Mouse (Mus musculus) spleen, postnatal 14 days (tissue): ENCODE measurements around the gene Fgf5.

ENCODE experiments used
- DNase-seq, 2 experiments: peaks; one replicate each; pipeline ENCODE4 v3.0.0; 2021 to 2022; ENCODE audit warnings: low spot score in 2 of 2

The Fgf5 gene

DNA sequence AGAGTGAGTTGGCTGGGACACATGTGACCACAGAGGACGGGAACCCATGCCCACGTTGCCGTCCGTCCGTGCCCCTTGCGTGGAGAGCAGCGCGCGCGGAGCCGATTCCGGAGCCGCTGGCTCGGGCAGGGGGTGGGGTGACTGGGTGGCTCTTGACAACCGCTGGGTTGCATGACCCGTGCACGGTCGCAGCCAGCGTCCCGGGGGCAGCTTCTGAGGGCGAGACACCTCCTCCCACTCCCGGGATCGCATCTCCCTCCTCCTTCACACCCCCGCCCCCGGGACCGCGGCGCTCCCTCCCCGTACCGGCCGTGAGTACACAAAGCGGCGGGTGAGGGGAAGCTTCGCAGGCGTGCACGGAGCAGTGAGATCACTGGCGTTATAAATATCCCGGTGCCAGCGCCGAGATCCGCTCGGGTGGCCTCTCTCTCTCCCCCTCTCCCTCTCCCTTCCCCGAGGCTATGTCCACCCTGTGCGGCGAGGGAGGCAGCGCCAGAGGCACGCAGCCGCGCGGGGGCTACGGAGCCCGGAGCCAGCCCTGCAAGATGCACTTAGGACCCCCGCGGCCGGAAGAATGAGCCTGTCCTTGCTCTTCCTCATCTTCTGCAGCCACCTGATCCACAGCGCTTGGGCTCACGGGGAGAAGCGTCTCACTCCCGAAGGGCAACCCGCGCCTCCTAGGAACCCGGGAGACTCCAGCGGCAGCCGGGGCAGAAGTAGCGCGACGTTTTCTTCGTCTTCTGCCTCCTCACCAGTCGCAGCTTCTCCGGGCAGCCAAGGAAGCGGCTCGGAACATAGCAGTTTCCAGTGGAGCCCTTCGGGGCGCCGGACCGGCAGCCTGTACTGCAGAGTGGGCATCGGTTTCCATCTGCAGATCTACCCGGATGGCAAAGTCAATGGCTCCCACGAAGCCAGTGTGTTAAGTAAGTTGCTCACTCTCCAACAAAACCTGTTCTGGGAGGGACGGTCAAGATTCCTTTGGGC, at the start of gene Fgf5:
Gene Fgf5, plus strand, starts transcription at position 347 of the 984 bp plus-strand sequence.
- DNase-seq = no peak

DNA sequence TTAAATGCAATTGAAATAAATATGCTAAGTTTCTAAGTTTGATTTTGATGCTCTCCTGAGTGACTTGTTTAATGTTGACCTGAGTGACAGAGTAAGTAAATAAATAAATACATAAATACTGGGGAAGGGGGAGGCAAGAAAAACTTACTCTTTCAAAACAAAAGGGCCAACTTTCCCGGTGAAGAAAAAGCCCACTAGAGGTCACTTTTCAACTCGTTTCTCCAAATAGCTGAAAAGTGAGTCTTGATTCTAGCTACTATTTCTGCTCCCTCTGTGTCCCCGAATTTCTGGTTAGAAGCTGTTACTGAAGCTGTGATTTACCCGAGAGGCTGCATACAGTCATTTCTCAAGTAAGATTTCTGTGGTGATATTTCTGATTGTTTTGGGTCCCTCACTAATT, 41.5 kb upstream of the Fgf5 start:
- DNase-seq = no peak

DNA sequence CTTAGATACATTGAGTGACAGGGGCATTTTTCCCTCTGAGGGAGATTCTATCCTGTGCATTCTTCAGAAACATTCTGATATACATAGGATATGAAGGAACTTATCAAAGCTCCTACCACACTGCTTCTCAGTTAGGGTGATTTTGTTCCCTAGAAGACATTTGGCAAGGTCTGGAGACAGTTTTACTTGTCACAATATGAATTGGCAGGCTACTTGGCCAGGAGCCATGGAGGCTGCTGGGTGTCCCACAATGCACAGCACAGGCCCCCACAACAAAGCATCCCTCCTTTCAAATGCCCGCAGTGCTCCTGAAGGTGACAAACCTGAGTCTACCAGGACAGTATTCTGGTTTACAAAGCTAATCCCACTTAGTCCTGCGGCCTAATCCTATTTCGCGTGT, 32.0 kb upstream of the Fgf5 start:
- DNase-seq = no peak

DNA sequence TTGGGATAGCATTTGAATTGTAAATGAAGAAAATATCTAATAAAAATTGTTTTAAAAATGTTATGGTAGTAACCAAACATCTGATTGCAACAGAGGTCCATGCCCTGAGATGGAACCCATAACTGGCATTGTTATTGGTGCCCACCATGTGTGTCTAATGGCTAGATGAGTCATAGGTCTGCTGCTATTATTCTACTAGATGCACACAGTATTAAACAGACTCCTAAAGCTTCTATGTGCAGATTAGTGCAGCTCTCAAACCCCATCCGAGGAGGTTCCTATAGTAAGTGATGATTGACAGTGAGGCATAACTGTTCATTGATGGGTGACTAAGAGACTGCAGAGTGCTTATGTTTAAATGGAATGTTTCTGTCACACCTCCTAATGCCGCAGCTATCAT, 27.3 kb upstream of the Fgf5 start:
- DNase-seq = no peak

DNA sequence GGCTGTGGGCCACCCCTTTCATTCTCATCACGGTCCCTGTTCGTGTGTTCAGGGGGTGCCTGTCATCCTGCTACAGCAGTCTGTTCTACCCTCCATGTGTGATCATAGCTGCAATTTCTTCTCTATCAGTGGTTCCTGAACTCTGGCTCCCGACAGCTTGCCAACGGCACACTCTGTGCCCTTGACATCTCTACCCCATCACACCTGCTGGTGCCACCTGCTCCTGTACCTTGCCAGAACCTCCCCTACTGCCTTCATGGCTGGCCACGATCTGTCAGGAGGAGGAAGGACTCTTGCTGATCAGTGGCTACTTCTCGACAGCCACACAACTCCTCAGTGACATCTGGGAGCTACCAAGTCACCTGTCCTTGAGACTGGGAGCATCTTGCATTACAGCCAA, 24.5 kb upstream of the Fgf5 start:
- DNase-seq = no peak

DNA sequence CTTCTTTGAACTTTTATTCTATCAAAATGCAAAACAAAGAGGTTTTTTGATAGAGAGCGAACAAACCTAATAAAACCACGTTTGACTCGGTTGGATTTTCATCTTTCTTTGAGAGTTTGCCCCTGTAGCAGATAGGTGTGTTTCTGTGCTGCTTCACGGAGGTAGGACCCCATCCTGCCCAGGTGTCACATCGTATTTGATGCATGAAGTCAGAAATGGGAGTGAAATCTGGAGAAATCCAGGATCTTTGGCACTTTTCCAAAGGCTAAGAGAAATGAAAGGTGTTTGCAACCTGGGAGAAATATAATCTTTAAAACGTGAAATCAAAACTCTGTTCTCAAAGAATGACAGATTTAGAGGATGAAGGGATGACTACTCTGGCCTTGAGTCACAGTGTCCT, 15.5 kb upstream of the Fgf5 start:
- DNase-seq = no peak

DNA sequence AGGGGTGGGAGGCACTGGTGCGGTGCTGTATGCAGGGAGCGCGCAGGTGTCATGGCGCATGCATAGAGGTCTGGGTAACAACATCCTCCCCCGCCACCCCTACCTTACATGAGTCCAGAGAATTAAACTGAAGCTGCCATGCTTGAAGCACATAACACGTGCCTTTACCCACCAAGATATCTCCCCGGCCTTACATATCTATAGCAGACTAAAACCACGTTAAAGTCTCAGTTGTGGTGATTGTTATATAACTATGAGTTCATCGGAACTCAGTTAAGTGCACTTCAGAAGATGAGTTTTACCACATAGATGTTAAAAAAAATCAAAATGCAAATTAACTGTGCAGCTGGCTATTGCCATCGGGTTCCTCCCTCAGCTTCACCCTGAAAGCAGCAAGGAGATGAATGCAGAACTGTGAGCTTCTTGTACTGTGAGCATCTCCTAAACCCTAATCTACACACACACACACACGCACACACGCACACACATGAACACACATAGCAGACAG, 12.6 kb upstream of the Fgf5 start:
- DNase-seq = no peak

DNA sequence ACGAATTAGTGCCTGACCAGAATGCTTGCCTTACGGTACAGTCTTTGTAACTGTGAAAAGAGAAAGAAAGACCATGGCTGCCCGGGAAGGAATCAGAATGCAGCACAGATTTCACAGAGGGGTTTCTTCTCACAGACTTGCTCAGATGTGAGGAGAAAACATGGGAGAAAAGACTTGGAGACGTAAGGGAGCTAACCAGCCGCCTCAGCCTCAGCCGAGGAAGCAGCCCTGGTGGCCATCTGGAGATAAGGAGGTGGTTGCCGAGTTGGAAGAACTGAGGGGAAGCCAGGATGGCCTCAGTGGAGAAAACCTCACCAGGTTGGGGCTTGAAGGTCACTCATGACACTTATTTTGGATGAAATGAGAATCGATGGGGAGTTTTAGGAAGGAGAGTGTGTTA, 8.7 kb upstream of the Fgf5 start:
- DNase-seq = no peak

DNA sequence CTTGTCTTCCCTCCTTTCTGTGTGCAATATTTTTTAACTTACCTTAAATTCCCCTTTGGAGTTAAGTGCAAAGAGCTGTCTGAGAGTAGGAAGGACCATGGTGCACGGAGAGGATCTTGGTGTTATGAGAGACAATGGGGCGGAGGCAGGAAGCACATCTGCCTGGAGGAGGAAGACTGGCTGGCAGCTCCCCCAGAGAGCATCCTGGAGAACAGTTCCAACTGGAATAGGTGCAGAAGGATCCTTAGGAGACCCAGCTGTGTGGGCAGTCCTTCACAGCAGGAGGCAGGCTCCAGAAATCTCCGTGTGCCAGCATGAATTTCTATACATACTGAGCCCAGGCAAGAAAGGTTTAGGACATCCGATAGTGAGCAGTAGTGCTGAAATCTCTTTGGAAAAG, 8.0 kb upstream of the Fgf5 start:
- DNase-seq = no peak

DNA sequence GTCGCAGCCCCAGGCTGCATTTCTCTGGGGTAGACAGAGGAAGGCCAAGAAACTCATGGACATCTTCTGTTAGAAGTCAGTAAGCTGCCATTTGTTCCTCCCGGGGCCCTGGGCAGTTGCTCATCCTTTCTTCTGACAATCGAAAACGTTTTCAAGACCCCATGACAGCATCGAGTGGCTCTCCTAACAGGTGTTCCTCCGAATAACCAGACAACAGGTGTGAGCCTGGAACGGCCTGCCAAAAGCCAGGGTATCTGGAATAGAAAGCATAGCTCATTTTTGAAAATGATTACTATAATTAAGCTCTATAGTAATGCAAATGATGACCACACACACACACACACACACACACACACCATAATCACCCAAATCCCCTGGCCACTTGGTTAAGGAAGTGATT, 7.2 kb upstream of the Fgf5 start:
- no peak for DNase-seq

DNA sequence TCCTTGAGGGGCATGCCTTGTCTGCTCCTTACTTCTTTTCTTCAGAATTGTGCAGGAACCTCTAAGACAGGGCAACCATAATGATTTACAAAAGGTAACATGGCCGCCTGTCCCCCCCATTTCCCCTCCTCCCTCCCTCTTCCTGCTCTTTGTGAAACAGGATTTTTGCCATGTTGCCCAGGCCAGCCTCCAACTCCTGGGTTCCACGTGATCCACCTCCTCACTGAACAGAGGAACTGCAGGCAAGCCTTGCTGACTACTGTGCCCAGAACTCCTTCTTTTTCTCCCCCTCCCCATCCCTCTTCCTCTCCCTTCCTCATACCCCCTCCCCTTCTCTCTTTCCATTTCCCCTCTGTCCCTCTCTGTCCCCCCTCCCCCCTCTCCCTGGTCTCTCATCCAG, 6.5 kb upstream of the Fgf5 start:
- DNase-seq = no peak

DNA sequence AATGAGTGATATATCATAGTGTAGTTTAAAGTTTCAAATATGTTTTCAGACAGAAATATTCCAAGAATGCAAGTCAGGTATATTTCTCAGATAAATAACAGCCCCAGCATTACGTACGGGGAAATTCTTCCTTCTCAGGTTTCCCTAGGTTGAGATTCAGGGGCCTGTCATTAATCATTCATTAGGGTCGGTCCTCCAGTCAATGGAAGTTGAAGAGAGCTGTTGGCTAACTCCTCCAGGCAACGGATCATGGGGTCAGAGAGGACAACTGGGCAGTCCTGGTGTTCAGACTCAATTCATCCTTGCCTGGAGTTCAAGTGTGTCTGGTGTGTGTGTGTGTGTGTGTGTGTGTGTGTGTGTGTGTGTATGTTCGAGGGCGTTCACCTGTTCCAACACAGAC, 837 bp upstream of the Fgf5 start:
- no peak for DNase-seq

DNA sequence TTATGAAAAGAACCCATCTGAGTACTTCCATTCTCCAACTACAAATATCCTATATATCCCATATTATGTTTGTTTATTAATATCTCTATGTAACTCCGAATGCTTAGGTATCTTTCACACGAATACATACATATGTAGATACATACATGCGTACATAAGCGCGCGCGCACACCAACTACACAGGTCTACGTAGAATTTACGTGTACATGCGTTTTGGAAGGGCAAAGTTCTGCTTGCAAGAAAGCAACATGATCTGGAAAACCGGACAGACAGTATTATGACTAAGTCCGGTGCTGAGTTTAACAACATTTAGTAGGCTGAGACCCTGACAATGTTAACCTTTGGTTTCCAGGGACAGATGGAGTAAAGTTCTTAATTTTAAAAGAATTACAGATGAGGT, 1.2 kb downstream of the Fgf5 start:
- DNase-seq = no peak

DNA sequence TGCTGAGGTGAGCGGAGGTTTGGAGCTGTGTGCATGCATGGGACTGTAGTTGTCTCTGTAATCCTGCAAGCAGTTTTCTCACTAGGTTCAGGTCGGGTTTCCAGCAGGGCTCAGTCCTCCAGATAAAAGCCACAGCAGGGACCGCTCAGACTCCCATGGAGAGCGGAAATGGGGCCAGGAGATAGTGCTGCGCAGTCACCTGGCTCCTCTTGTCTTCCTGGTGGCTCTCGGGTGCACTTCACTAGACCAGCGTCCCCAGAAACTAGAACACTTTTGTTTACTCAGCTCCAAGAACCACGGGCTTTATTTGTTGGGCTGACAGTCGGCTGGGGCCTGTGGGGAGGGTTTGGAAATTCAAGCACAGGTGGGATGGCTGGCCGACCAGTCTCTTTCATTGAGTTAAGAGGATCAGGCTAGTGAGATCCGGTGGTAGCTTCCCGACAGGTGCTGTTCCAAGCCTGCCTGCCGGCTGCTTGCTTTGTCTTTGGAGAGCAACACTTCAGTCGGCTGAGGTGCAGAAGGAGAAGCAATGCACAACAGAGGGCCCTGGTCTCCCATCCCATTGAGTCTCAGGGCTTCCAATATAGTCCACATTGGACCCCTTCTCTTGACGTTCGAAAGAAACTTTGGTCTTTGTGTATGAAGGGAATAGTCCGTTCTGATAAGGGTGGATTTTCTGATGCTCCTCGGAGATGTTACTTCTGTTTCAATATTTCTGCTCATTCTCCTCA, 1.9 kb downstream of the Fgf5 start:
- no peak for DNase-seq

DNA sequence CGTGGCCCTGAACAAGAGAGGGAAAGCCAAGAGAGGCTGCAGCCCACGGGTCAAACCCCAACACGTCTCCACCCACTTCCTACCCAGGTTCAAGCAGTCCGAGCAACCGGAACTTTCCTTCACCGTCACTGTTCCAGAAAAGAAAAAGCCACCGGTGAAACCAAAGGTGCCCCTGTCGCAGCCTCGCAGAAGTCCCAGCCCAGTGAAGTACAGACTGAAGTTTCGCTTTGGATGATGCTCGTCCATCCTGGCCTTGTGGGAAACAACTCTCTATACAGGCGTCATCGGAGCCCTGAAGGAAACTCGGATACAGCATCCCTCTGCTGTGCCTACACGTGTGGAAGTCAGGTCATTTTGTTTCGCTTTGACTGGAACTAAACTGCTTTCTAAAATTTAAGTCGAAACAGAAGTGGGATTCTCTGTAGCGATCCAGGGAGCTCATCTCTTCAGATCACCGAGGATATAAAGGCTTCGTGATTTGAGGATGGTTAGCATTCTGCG, 21.4 kb downstream of the Fgf5 start:
- DNase-seq = no peak

DNA sequence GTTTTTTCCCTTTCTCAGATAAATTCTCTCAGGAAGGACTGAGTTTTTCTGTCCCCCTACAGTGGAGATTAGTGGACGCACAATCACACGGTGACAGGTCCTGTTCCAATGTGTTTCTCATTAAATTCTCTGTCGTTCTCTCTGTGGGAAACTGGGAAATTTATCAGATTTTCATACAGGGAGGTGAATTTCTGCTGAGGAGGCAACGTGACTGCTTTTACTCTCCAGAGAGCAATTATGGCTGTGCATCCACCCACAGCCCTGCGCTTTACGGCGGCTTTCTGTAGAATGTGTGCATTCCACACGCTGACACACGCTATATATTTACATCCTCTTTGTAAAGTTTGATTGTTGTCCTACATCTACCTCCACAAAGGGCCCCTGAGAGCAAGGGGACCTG, 28.0 kb downstream of the Fgf5 start:
- no peak for DNase-seq

DNA sequence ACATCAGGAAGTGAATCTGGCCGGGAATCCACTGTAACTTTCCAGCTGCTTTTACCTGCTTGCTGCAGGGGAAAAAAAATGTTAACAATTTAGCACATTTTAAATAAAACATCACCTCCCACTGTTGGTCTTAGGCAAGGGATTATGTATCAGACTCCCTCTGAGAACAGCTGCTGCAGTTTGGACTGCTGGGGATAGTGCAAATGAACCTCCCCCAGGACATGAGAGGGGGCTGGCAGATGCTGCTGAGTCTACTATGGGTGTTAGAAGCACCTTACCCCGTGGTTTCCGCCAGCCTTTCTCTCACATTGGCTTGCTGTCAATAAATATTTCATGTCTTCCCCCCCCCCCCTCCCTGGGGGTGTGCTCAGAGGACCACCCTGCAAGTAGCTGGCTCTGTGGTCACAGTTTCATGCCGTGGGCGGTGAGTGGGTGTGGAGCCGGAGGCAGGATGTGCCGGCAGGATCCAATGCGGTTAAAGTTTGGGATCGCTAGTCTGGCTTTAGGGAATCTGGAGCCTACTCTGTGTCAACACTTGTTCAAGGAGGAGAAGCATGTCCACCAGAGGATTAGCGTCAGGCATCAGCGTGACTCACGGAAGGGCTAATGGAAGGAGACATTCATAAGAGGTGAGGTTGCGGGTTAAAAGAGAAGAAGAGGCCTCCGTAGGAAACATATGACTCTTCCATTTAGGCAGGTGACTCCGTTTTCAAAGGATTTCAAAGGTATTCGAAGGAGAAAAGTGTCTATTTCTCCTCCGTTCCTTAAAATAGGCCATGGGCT, 29.9 kb downstream of the Fgf5 start:
- DNase-seq = no peak

DNA sequence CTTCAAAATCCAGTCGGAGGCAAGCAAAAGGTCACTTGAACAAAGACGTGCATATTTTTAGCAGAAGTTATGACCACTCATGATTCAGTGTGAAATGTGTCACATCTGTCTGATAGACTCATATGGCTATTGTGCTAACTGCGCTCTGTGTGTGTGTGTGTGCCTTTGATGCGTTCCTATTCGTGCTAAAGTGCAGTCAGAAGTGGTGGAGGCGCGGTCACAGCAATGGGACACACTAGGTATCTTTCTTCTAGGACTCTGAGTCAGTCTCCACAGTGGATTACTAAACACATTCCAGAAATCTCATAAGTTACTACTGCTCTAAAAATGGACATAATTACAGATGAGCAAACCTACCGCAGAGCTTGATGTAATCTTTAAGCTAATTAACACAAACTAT, 36.7 kb downstream of the Fgf5 start:
- DNase-seq = no peak

DNA sequence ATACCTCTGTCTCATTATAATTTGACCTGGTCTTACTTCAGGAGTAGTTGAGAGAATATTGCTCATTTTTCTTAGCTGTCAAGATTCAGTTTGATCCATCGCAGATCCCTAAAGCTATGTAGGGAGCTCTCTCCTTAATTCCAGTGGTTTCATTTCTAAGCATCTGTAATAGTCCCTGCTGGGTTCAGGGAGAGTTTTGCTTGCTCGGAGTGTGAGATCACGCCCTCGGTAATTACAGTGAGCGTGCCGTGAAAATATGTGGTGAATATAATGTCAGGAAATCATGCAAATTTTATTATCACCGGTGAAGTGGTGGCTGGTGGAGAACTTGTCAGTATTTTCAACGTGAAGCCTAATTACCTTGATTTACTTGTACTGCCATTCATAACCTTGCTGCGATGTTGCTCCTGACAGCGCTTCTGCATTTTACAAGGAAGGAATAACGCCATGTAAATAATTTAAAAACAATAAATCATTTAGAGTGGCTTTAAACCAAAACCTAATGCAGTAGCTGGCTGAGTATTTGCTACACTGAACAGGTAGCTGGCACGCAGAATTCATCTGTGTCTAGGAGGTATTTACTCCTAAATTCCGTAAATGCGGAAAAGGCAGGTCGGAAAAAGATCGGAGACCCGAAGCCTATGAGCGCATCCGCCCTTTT, 38.5 kb downstream of the Fgf5 start:
- no peak for DNase-seq

DNA sequence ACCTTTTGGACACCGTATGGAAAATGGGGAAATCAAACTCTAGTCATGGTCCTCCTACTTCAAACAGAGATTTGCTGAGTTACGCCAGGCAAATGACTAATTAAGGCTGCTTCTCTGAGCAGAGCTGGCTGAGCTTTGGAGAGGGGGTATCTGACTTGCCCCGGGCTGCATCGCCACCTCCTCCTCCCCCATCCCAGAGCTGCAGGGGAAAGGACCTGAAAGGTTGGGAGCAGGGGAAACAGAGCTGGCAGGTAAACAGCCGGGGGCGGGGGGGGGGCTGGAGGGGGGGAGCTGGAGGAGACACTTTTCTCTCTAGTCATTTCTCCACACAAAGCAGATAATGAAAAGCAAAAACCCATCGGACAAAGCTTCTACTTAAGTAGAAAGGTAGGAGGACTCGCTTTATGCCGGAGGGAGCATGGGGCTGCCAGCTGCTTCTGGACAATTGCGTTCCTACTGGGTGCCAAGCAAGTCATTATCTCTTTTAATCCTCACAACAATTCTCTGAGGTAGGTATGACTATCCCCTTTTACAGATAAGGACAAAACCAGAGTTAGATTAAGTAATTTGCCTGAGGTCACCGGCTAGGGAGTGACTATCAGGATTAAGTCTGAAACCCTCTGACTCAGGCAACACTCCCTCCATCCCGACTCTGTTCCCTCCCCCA, 39.2 kb downstream of the Fgf5 start:
- DNase-seq = no peak

DNA sequence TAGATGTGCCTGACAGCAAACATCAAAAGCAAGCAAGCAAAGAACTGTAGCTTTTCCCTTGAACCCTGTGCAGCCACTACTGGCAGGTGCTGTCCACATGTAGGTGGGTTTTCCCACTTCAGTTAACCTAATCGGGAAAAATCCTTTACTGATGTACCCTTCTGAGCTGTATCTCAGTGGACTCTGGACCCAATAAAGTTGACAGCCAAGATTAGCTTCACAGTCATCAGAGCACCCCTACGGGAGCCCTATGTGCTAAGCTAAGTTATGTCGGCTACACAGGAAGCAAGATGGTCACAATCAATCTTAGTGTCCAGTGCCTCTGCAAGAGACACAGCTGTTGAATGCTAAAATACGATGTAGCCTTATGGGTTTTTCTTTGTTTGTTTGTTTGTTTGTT, 46.1 kb downstream of the Fgf5 start:
- no peak for DNase-seq
